Mouse (Mus musculus) c-Kit-negative CD71-positive TER-119-positive erythroid progenitor cells, embryonic 14.5 days (primary cell): ENCODE measurements around the gene Sez6.

Experiments
- DNase-seq: peaks from one replicate; pipeline ENCODE4 v3.0.0-alpha.2; 2013; ENCODE audit warnings: low read depth, low spot score

Sez6 gene

DNA sequence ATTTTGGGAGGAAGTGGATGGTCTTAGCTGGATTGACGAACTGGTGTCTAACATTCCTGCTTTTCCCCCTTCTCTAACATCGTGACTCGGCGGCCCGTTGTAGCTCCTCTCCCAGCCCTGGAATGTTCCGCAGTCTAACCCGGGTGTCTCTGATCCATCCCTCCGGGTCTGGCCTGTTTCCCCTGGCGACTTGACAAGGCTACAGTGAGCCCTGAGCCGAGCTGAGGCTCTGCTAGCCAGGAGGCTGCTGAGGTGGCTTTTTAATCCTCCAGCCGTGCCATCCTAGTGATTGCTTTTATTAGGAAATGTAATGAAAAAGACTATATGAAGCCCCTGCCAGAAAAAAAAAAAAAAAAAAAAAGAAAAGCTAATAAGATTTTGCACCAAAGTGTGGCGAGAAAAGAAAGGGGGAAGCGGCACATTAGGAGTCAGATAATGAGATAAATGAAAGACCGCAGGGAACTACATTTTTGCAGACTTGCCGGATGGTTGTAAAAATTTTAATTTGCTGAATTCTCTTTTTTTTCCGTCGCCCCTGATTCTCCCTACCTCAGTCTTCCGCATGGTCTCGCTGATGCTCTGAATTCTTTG lies 24.4 kb upstream of the Sez6 start:
- DNase-seq: no peak

DNA sequence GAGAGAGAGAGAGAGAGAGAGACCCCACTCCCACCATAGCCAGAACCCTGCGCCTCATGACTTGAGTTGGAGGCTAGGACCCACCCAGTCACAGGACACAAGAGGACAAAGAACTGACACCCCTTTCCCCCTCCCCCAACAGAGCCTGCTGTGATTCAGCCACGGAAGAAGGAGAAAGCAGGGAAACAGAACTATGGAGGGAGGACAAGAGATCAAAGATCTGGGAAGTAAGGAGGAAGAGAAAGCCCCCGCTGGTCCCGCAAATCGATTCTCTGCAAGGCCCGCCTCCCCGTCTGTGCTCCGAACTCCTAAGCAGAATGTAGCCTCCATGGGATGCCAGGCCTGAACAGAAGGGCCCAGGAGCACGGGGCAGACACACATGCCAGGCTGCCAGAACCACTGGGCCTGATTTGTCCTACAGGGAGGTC lies 23.8 kb upstream of the Sez6 start:
- no peak for DNase-seq

DNA sequence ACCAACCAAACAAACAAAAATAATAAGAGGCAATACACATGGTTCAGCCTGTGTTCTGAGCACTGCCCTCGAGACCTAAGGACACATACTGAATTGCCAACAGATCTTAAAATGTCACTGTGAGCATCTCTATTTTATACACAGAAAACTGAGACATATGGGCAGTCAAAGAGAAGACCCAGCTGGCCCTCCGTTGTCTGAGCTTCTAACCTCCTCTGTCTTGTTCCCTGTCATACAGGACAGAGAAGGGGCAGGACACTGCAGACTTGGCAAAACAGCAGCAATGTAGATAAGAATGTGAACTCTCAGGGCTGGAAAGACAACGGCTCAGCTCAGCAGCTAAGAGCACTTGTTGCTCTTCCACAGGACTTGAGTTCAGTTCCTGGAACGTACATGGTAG lies 22.1 kb upstream of the Sez6 start:
- no peak for DNase-seq

DNA sequence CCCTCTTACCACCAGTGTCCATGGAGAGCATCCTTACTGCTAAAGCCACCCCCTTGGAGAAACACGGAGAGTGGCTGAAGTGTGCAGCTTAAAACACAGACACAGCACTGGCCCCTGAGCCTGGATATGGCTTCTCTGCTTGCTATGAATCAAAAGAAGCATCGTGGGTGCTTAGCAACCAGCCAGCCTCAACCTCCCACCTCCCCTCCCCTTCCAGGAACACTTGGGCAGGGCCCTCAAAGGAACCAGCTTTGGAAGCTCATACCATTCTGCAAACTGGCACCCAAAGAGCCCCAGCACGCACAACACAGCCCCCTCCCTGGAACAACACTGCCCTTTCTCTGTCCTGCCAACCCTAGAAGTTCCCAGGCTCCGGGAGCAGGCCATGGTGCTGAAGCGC lies 21.2 kb upstream of the Sez6 start:
- no peak for DNase-seq

DNA sequence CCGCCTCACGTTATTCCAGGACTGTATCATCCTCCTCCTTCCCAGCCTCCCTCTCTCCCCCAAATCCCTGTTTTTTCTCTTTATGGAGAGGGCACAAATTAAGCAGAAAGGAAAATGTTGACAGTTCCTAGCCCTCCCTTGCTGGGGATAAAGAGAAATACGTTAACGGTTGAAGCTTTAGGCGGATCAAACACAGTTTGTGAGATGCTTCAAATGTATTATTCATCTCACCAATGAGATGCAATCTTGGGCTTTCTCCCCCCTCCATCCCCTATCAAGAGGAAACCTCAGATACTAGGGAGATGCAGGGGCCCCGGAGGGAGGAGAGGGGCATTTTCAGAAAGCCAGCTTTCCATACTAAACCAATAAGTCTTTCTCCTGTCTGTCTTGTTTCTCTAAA lies 20.8 kb upstream of the Sez6 start:
- DNase-seq: no peak

DNA sequence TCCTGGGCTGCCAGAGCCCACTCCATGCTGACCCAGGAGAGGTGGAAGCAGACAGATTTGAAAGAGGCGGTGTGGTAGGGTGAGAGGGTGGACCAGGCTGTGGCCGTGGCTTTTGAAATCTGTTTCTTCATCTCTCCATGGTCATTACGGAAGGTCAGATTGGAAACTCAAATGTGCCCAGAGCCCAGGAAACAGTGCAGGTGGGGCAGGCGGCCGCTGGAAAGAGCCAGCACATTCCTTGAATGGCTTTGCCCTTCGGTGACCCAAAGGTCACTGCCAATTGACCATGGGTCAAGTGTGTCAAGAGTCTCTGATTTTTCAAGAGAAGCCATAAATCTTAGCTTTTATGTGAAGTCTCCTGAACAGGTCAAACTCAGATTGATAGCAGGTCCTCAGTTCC lies 17.1 kb upstream of the Sez6 start:
- no peak for DNase-seq

DNA sequence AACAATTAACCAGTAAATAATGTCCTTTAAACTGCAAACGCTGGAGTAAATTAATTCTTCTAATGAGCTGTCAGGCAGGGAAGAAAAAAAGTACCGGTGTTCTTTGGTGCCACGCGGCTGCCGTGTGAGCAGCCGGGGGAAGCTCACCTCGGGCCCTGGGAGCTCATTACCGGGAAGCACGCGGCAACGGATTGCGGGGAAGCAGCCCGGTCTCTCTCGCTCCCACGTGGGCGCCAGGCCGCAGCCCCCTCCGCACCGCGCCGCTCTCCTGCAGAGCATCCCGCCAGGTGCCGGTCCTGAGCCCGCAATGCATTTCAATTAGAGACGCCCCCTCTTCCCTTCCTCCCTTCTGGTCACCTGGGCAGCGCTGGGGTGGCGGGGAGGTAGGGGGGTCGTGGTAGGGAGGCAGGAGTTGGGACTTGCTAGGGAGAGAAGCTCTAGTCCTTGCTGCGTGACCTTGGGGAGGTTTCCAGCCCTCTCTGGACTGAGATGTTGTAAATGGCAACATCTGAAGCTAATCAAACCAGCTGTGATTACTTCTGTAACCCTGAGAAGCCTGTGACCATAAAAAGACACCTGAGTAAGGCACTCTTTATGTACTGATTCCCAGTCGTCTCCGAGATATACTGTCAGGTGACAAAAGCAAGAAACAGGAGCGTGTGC lies 15.9 kb upstream of the Sez6 start:
- no peak for DNase-seq

DNA sequence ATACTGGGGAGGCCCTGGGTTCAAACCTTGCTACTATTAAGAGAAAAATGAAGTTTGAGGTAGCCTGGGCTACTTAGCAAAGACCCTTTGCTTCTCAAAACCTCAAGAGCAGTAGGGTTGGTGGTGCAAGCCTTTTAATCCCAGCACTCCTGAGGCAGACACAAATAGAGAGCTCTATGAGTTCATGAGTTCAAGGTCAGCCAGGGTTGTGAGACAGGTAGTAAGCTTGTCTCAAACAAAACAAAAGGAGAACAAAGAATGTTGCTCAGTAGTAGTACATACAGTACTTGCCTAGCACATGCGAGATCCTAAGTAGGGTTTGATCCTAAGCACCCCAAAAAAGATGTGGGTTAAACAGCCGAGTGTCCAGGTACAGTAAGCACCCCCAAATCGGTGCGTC lies 13.9 kb upstream of the Sez6 start:
- DNase-seq: no peak

DNA sequence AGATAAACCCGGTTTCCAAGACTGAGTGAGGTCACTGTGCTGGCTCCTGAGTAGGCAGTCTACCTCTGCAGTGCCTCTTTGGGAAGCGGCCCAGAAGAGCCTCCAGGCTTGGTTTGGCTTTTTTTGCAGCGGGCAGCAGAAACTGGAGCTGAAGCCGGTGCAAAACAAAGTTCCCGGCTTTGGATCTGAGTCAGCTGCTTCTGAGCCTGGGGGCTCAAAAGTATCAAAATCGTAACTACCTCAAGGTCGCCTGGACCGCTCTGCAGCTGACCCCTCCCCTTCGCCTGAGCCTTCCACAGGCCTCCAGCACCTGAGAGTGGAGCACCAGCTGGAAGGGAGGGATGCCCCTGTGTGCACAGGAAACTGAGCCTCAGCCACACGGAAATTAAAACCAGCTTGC lies 13.4 kb upstream of the Sez6 start:
- DNase-seq: no peak

DNA sequence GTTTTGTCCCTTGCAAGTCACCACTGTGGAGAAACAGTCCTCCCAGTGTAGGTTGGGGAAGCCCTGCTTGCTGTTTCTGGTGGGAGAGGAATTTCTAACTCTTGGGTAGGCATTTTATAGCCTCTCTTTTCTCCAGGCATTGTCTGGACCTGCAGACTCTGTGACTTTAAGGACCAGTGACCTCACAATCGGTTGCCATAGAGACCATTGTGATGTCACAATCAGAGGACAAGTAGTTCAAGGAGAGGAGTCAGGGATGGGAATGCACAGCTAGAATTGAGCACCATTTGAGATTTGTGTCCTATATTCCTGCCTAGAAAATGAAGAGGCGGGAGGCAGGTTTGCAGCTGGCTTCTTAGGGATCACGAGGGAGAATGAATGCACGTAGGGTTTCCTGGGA lies 7.3 kb upstream of the Sez6 start:
- DNase-seq: no peak

DNA sequence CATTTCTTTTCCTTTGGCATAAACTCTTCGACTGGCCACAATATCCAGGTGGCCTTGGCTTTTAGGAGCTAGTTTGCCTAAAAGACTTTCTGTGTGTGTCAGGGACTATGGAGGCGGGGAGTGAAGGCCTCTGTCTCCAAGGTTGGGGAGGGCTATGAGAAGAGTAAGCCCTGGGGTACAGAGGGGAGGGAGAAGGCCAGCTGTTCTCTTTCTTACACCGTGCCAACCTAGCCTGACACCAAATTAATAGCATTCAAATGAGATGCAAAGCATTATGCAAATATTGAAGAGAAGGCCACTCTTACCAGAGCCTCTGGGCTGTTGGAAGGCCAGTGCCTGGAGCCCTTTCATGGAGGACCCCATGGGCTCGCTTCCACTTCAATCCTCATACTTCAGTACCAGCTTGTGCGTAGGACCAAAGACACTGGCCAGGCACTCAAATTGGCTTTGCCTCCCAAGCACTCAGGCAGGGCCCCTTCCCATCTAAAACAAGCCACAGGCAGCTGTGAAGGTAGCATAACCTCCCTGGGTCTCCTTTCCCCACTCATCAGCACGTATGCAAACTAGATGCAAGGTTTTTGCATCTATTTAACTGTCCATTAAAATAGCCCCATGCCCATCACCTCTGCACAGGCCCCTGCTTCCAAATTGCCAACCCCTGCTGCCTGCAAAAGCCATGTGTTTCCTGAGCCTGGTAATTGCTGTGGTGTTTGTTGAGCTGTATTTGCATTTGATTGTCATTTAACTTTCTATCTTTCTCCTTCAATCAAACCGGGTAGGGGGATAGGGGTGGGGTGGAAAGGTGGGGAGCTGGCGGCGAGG lies 4.6 kb upstream of the Sez6 start:
- DNase-seq: no peak

DNA sequence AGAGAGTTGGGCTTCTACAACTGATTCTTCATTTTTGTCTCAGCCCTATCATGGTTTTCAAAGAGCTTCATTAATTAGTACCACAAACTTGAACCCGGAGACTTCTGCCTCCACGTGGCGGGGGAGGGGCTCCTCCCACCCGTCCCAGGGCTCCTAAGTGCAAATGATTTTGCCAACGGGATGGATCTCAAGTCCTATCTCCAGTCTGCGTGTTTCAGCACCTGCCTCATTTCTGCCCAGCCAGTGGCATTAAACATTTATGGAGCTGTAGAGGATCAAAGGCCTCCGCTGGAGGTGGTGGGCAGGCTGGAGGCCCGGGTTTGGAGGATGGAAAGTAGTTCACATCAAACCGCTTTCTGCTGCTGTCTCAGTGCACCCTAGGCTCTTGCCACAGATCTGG lies 3.9 kb upstream of the Sez6 start:
- no peak for DNase-seq

DNA sequence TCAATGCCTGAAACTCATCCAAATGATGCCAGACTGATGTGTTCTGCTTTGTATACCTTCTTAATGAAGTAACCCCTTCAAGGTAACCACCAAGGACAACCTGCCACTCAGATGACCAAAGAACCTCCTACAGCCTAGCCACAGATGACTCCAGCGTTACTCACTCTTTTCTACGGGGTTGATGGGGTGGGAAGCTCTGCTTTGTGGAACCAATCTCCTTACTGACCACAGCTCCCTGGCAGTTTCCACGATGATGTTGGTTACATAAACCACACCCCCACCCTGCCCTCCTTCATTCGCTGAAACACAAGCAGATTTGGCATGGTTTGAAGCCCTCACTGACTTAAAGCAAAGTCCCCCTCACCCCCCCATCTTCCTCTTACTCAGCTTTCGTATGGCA lies 2.8 kb upstream of the Sez6 start:
- DNase-seq: no peak

DNA sequence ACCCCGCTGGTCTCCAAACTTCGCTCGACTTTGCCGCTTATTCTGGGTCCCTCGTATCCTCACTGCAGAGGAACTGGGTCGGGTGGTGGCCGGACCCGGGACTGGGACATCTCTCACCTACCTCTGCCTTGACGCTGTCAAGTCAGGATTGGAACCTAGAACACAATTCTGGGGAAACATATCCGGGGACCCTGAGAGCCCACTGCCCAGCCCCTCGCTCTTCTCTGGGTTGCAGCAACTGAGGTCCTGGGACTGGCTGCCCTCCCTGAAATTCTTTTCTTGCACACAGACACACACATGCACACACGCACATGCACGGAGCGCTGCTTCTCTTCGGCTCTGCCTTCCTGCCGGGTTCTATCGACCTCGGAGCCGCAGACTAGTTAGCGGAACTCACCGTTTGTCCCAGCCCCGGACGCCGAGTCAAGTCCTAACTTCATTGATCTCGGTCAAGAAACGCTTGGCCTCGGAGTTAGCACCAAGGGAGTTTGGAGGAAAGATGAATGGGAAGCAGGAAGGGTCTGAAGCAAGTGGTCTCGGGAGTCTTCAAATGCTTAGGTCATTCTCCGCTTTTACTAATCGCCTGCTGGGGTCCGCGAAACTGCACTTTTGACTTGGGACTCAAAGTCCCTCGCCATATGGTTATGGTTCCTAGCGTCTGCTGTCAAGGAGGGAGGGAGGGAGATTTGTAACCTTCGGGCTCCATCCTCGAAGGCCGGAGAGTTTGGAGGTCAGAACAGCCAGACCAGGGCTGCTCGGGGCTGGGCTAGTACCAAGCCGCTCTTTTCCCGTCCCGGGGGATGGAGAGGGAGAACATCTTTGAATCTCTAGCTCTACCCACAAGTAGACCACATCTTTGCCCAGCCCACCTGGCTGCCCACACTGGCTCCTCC lies 1.2 kb downstream of the Sez6 start:
- no peak for DNase-seq

DNA sequence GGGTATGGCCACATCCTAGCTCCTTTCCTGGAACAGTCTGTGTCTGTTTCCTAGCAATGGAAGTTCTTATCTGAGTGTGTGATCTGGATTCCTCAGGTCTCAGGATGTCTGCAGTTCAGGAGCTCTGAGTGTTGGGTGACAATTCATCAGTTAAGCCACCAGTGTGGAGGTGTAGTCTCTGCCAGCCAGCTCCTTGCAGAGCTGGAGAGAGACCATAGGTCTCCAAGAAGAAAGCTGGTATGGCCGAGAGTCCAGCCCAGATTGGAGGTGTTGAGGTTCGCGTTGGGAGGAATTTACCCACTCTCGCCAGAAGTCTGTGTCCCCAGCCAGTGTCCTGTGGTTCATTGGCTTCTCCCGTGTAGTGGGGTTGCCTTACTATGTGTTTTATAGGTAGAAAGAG lies 2.0 kb downstream of the Sez6 start:
- DNase-seq: no peak

DNA sequence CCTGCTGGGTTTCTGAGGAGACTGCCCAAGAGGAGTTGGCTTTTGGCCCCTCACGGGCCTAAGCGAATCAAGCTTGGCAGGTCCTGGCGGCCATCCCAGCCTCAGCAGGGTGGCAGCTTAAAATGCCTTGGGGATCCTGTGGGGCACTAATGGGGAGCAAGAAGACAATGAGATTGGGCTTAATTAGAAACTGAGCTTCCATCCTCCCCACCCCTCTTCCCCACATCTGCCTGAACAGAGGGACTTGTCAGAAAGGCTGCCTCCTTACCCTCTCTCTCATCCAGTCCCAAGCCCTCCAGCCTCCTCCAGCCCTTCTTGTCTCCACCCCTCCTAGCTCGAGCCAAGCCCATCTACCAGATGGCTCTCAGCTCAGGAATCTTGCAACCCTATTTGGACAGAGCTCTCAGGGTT lies 3.5 kb downstream of the Sez6 start:
- no peak for DNase-seq

DNA sequence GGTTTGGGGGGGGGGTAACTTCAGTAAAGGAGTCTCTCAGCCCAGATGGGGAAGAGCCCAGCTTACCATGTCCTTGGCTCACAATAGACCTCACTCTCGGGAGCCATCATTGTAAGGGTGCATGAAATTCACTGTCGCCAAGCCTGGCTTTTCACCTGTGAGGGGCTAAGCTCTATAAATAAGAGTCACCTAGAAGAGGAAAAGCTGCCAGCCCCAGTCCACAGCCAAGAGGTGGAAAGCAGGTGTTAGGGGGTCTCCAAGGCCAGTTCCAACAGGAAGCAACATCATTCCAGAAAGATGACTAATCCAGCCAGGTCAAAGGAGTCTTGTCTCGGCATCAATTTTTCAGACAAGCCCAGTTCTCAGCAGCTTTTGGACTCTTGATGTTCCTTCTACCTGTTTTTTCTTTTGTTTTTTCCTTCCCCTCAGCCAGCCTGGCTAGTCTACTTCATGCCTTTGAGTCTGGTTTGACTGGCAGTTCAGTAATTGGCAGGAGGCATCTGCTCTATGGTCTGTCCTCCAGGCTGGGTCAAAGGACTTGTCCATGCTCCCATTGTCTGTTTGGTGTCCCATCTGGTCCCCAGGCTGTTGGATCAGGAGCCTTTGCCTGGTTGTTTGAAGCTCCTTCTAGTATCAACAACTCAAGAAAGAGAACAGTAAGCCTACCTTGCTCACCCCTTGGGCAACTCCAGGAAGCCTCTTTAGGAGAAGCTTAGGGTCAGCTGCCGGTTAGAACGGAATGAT lies 4.1 kb downstream of the Sez6 start:
- DNase-seq: no peak

DNA sequence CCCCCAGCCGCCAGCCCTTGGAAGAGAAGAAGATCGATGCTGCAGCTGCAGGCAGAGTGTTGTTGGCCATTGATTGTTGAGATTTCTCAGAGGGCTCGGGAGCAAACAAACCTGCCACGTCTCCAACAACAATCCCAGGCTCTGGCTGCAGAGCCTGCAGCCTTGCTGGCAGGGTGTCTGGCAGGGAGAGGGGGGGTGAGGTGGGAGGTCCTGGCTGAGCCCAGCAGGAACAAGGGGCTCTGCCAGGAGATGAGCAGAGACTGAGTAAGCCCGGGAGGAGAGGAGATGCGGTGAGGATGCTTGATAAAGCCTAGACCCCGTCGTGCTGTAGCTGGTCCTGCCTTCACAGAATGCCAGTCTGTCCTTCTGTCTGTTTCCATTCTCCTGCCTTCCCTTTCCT lies 6.2 kb downstream of the Sez6 start:
- DNase-seq: no peak

DNA sequence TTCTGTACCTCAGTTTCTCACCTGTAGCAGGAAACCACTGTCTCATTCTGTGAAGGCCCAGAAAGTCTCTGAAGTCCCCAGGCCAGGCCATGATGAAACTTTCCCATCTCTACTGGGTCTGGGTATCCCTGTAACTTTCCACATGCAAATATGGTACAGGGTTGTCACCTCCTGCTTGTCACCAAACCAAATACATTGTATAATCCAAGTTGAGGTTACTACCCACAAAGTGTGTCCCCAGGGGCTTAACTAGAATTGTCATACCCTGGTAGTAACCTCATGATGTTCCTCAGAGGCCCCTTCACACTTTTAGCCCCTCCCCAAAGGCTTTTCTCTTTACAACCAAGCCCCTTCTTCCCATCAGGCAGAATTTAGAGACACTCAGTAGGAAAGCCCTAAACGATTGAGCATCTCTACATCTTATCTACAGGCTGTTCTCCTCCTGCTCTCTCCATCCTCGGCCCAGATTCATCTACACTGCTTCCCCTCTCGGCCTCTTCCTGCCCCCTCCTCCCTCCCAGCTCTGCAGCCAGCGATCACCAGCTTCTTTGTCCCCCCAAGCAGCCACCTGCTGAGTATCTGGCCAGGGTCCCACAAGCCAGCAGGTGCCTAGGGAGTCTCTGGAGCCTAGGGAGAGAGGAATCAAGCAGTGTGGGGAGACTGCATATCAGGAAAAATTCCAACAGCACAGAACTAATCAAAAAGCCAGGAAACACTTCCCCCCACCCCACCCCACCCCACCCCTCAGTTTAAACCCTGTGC lies 7.2 kb downstream of the Sez6 start:
- DNase-seq: no peak

DNA sequence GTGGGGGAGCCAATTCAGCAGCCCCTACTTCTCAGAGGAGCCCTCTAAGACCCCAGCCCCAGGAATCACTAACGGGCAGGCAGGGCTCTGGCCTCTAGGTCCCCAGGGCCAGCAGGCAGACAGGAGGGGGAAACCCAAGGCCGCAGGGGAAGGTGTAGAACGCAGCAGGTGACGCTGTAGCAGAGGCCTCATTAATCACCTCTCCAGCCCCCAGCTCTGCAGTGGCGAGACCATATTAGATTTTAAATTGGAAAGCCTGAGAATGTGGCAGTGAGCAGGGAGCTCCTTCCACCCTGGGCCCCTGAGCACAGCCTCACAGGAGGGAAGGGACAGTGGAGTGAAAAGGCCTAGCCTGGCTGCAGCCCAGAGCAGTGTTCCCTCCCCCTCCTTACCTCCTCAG lies 11.6 kb downstream of the Sez6 start:
- no peak for DNase-seq

DNA sequence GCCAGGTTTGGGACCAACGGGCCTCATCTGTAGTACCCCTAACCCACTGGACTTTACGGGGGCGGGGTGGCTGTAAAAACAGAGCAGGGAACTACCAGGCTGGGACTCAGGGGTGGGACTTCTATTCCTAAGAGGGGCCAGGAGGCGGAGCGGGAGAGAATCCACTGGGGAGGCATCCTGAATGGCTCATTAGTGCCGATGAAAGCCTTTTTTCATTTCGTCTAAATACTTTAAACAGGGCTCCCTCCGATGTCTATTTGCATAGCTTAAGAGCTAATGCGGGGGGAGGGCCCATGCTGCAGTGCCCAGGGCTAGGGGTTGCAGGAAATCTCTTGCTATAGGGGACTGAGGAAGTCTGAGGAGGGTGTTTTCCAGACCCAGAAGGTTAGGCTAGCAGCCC lies 17.3 kb downstream of the Sez6 start:
- no peak for DNase-seq
